Mouse (Mus musculus) small intestine, adult 2 months (tissue): ENCODE data around the gene Cd200r4.

Experiments used
- CTCF ChIP-seq: fragments of 200-500 bp; IDR thresholded peaks from 2 replicates; pipeline ENCODE4 v1.5.1; 2012; ENCODE audit warnings: low read depth, mild to moderate bottlenecking, control low read depth, inconsistent platforms, low read length, moderate library complexity, mixed read lengths; ENCODE audit not compliant: insufficient replicate concordance, insufficient read length; ENCODE audit errors: extremely low read depth
- POLR2A ChIP-seq: fragments of 200-500 bp; IDR thresholded peaks from 2 replicates; pipeline ENCODE4 v1.6.1; 2012; ENCODE audit warnings: low read depth, mild to moderate bottlenecking, control low read depth, inconsistent platforms, low read length, moderate library complexity

DNA sequence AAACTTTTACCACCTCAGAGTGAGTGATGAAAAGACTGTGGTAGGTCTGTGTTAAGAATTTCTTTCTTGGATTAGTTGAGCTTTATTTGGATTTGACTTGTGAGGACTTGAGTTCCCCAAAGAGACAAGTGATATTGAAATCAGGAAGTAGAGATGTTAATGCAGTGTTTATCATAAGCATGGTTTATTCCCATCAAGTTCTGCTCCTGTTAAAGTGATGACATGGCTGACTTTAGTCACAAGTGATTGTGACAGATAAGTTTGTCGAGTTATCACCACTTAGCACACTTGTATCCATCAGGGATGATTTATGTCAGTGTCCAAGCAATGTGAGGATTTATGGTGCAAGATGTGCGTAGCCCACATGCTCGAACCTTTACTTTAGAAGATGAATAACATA lies 20.8 kb downstream of the Cd200r4 start:
- TF ChIP-seq POLR2A, result no peak
- TF ChIP-seq CTCF, result no peak
